Mouse (Mus musculus) forebrain, embryonic 11.5 days (tissue): Measurements from ENCODE around the gene Rnf207. TPM values are rescaled to one million over a fixed set of nuclear protein-coding genes. Genes with fewer than 3 reads are reported as not detected.
A peak's percentile ranks its signal among the peaks of the same experiment; 100 is the strongest.

ENCODE experiments used
- ATAC-seq: fragments of 200-750 bp; cut with Nextera tagmentation; replicated peaks from 2 replicates; pipeline ENCODE4 v1.8.0; 2017; ENCODE audit warnings: moderate TSS enrichment; ENCODE audit not compliant: low FRiP score
- DNase-seq: peaks from one replicate; pipeline ENCODE4 v3.0.0-alpha.2; 2017; ENCODE audit warnings: low spot score
- H3K27ac ChIP-seq: fragments of 300-500 bp; sonication (generic); 2 replicates; pipeline ENCODE4 v1.5.1; 2014; ENCODE audit warnings: low read depth, low read length
- H3K27me3 ChIP-seq: fragments of 300-500 bp; sonication (generic); 2 replicates; pipeline ENCODE4 v1.6.1; 2014; ENCODE audit warnings: mild to moderate bottlenecking, low read length, mixed read lengths; ENCODE audit not compliant: control insufficient read depth, insufficient read depth
- H3K36me3 ChIP-seq: fragments of 300-500 bp; sonication (generic); 2 replicates; pipeline ENCODE4 v1.6.1; 2014; ENCODE audit warnings: mild to moderate bottlenecking, low read length, moderate library complexity, mixed read lengths; ENCODE audit not compliant: control insufficient read depth, insufficient read depth
- H3K4me1 ChIP-seq: fragments of 300-500 bp; sonication (generic); replicated peaks from 2 replicates; pipeline ENCODE4 v1.6.1; 2014; ENCODE audit warnings: low read length, mixed read lengths; ENCODE audit not compliant: control insufficient read depth, insufficient read depth
- H3K4me2 ChIP-seq: fragments of 300-500 bp; sonication (generic); 2 replicates; pipeline ENCODE4 v1.6.1; 2014; ENCODE audit warnings: low read depth, mild to moderate bottlenecking, low read length, moderate library complexity, mixed read lengths; ENCODE audit not compliant: severe bottlenecking
- H3K4me3 ChIP-seq: fragments of 300-500 bp; sonication (generic); 2 replicates; pipeline ENCODE4 v1.5.1; 2014; ENCODE audit warnings: low read depth, low read length
- H3K9ac ChIP-seq: fragments of 300-500 bp; sonication (generic); 2 replicates; pipeline ENCODE4 v1.6.1; 2014; ENCODE audit warnings: low read length
- H3K9me3 ChIP-seq: fragments of 300-500 bp; sonication (generic); 2 replicates; pipeline ENCODE4 v1.6.1; 2016; ENCODE audit warnings: low read length, mixed read lengths; ENCODE audit not compliant: control insufficient read depth
- WGBS: fragments of 180-500 bp; shearing (Covaris S2); extraction: QIAGEN DNeasy Blood & Tissue Kit; methylation state at CpG from one replicate; pipeline ENCODE4 v1.1.7; 2014; 5-methylcytosine and 5-hydroxymethylcytosine counted together
- polyA plus RNA-seq: library from polyadenylated mRNA; unstranded; fragments of >200 nt; fragmentation: Nextera tagmentation; extraction: Ambion mirVana; gene quantifications from 2 replicates; pipeline ENCODE4 v1.2.1, GENCODE M21; 2014

Gene Rnf207
- polyA plus RNA-seq, 1 experiment from 2014 or later = 0.60 TPM

GRCm38 (mm10) chr4:152286887-152287286 lies 31.9 kb downstream of the Rnf207 start:
- no peak overlapping the region for H3K4me3 ChIP-seq
- H3K4me1 ChIP-seq = peaks cover 34% of the 10 kb centered on the region
- no peak overlapping the region for H3K9ac ChIP-seq
- H3K4me2 ChIP-seq = peak overlapping the region; percentile 49; the same call in 1 of the 2 replicates
- WGBS = 2% methylated on average over 26 of the region's 26 CpGs
- no peaks in the 10 kb centered on the region for H3K9me3 ChIP-seq
- ATAC-seq (no peak), DNase-seq (peak; percentile 86)
- no peak overlapping the region for H3K27ac ChIP-seq
- H3K36me3 ChIP-seq = no peaks in the 10 kb centered on the region
- peaks cover 92% of the 10 kb centered on the region for H3K27me3 ChIP-seq

- 1% methylated on average over 32 of the region's 32 CpGs for WGBS
- H3K9ac ChIP-seq = no peak overlapping the region
- peaks cover 92% of the 10 kb centered on the region for H3K27me3 ChIP-seq
- no peaks in the 10 kb centered on the region for H3K9me3 ChIP-seq
- H3K27ac ChIP-seq = no peak overlapping the region
- peak overlapping the region; percentile 49 for H3K4me2 ChIP-seq
- peaks cover 31% of the 10 kb centered on the region for H3K4me1 ChIP-seq
- DNase-seq = no peak
- H3K36me3 ChIP-seq = no peaks in the 10 kb centered on the region
- peak overlapping the region; percentile 27 for H3K4me3 ChIP-seq
- 0 out of 2 replicates have a peak, but pooled peaks have one; percentile 17 for ATAC-seq
These were observed 32.6 kb downstream of the Rnf207 start for GRCm38 (mm10) chr4:152286183-152286582.

GRCm38 (mm10) chr4:152285505-152285904 lies 33.3 kb downstream of the Rnf207 start:
- H3K9ac ChIP-seq = no peak overlapping the region
- under 1% methylated on average over 10 of the region's 10 CpGs for WGBS
- no peak for DNase-seq

GRCm38 (mm10) chr4:152283186-152283950 lies 35.4 kb downstream of the Rnf207 start:
- peaks cover 17% of the 10 kb centered on the region for H3K4me1 ChIP-seq
- peak overlapping the region; percentile 19 for H3K4me3 ChIP-seq

More at GRCm38 (mm10) chr4:152285505-152285904, 33.3 kb downstream of the Rnf207 start:
- H3K4me1 ChIP-seq = peaks cover 25% of the 10 kb centered on the region
- H3K4me3 ChIP-seq = no peak overlapping the region
- no peak for ATAC-seq
- peaks cover 92% of the 10 kb centered on the region for H3K27me3 ChIP-seq
- H3K9me3 ChIP-seq = no peaks in the 10 kb centered on the region
- no peaks in the 10 kb centered on the region for H3K36me3 ChIP-seq
- no peak overlapping the region for H3K27ac ChIP-seq
- H3K4me2 ChIP-seq = no peak overlapping the region

GRCm38 (mm10) chr4:152282721-152283120 lies 36.1 kb downstream of the Rnf207 start:
- Histone ChIP-seq H3K9ac (no peak overlapping the region; the same call in none of the 2 replicates), H3K9me3 (no peaks in the 10 kb centered on the region), H3K36me3 (no peaks in the 10 kb centered on the region), H3K4me2 (peak overlapping the region; percentile 48), H3K4me3 (peak overlapping the region; percentile 19), H3K27ac (no peak overlapping the region), H3K27me3 (peaks cover 74% of the 10 kb centered on the region), H3K4me1 (peaks cover 13% of the 10 kb centered on the region)
- ATAC-seq = no peak
- no peak for DNase-seq
- WGBS = 15% methylated on average over 29 of the region's 34 CpGs

More at GRCm38 (mm10) chr4:152283186-152283950, 35.4 kb downstream of the Rnf207 start:
- H3K27ac ChIP-seq = no peak overlapping the region
- H3K9ac ChIP-seq = no peak overlapping the region; the same call in none of the 2 replicates
- DNase-seq = peak; percentile 94
- H3K9me3 ChIP-seq = no peaks in the 10 kb centered on the region
- peaks cover 81% of the 10 kb centered on the region for H3K27me3 ChIP-seq
- peak overlapping the region; percentile 48 for H3K4me2 ChIP-seq
- no peaks in the 10 kb centered on the region for H3K36me3 ChIP-seq
- ATAC-seq = peak; percentile 85
- WGBS = 5% methylated on average over 61 of the region's 70 CpGs

- WGBS = 47% methylated on average over 15 of the region's 15 CpGs
- ATAC-seq (no peak), DNase-seq (no peak)
- no peaks in the 10 kb centered on the region for H3K36me3 ChIP-seq
- no peak overlapping the region for H3K9ac ChIP-seq
- peaks cover 13% of the 10 kb centered on the region for H3K4me1 ChIP-seq
- H3K27me3 ChIP-seq = peaks cover 63% of the 10 kb centered on the region
- no peak overlapping the region for H3K27ac ChIP-seq
- H3K9me3 ChIP-seq = no peaks in the 10 kb centered on the region
- H3K4me2 ChIP-seq = no peak overlapping the region
- no peak overlapping the region for H3K4me3 ChIP-seq
These were observed 37.2 kb downstream of the Rnf207 start for GRCm38 (mm10) chr4:152281601-152282000.

GRCm38 (mm10) chr4:152278986-152279385 lies 39.8 kb downstream of the Rnf207 start:
- DNase-seq (no peak), ATAC-seq (no peak)
- no peak overlapping the region for H3K4me3 ChIP-seq
- no peaks in the 10 kb centered on the region for H3K36me3 ChIP-seq
- H3K27me3 ChIP-seq = peaks cover 50% of the 10 kb centered on the region
- H3K9ac ChIP-seq = no peak overlapping the region
- H3K9me3 ChIP-seq = no peaks in the 10 kb centered on the region
- WGBS = 92% methylated on average over 23 of the region's 23 CpGs
- no peak overlapping the region for H3K27ac ChIP-seq
- peaks cover 14% of the 10 kb centered on the region for H3K4me1 ChIP-seq
- no peak overlapping the region for H3K4me2 ChIP-seq

GRCm38 (mm10) chr4:152277916-152278315 lies 40.9 kb downstream of the Rnf207 start:
- Histone ChIP-seq H3K27me3 (peaks cover 44% of the 10 kb centered on the region), H3K9me3 (no peaks in the 10 kb centered on the region), H3K4me3 (no peak overlapping the region), H3K27ac (no peak overlapping the region), H3K9ac (no peak overlapping the region), H3K4me2 (no peak overlapping the region), H3K4me1 (peaks cover 16% of the 10 kb centered on the region), H3K36me3 (no peaks in the 10 kb centered on the region)
- no peak for DNase-seq
- no peak for ATAC-seq
- 69% methylated on average over 2 of the region's 2 CpGs for WGBS
